Mouse (Mus musculus) cerebral cortex, adult 2 months (tissue): ENCODE data around the gene Coq8b.

Experiments used
- WGBS: fragments of 180-500 bp; shearing (Covaris S2); methylation state at CpG from one replicate; pipeline ENCODE4 v1.1.7; 2018; 5-methylcytosine and 5-hydroxymethylcytosine counted together

The Coq8b gene

GRCm38 (mm10) chr7:27232781-27233281, at the start of gene Coq8b:
Coq8b (plus strand) TSS chr7:27233023.
- under 1% methylated on average over 25 of the region's 25 CpGs for WGBS

GRCm38 (mm10) chr7:27184964-27185363, 47.9 kb upstream of the Coq8b start:
- WGBS: 58% methylated on average over 3 of the region's 3 CpGs

DNA sequence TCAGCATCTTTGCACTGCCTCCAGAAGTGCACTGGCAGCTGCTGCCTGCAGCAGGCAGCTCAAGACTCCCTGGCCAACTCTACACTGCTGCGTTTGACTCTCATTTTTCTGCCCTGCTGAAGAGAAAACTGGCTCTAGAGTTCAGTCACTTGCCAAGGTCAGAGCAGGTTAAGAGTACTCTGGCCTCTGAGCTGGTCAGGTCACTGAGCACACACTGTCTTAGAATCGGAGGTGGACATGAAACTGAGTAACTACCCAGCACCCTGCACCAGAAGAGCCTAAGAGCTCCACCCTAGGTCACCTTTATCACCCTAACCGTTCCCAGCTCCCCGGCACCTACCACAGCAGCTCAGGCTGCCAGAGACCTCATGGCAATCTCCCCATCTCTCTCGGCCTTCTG, 46.8 kb upstream of the Coq8b start:
- WGBS: 82% methylated on average over 5 of the region's 5 CpGs

DNA sequence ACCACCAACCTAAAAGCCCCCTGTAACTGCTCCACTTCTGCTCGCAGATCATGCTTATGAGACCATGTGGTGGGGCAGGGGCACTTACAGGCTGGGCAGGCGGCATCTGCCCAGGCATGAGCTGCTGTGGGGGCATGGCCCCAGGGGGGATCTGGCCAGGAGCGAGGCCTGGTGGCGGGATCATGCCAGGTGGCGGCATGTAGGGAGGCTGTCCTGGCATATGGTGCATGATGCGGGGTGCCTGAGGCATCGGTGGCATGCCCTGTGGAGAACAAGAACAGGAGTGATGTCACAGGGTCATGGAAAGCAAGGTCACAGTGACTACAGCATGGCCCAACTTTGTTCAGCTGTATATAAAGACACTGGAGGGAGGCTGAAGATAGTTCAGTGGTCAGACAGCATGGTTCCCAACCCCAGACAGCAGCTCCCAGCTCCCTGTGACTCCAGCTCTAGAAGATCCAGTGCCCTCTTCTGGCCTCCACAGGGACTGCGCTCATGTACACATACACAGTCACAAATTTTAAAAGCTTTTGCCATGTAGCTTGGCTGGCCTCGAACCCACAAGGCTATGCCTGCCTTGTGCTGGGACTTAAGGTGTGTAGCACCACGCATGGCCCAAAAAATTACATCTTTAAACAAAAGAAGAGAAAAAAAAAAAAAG, 43.4 kb upstream of the Coq8b start:
- 93% methylated on average over 10 of the region's 10 CpGs for WGBS

- 96% methylated on average over 5 of the region's 5 CpGs for whole genome bisulfite sequencing
These were observed 40.4 kb upstream of the Coq8b start for GRCm38 (mm10) chr7:27192434-27192833.

- 66% methylated on average over 4 of the region's 4 CpGs for WGBS
These were observed 39.1 kb upstream of the Coq8b start for GRCm38 (mm10) chr7:27193731-27194130.

GRCm38 (mm10) chr7:27195681-27196611, 36.9 kb upstream of the Coq8b start, which contains the start of the genes BC024978 and Snrpa:
BC024978 (plus strand) TSS chr7:27195781.
Snrpa (minus strand) TSS chr7:27196271.
- WGBS: 1% methylated on average over 64 of the region's 64 CpGs

DNA sequence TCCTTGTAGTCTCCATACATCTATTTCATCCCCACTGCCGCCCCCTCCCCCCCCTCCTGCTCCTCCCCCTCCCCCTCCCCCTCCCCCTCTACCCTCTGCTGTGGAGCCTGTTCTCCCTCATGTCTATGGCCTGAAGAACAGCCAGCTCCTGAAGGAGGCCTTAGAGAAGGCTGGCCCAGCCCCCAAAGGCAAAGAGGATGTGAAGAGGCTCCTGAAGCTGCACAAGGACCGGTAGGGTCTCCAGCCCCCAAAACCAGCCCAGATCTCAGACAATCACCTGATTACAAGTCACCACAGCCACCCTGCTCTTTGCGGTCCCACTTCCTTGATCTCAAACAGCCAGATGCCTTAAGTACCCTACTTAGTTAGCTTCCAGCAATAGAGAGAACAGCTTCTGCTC, 35.7 kb upstream of the Coq8b start:
- WGBS: 85% methylated on average over 3 of the region's 3 CpGs

GRCm38 (mm10) chr7:27197634-27198033, 35.2 kb upstream of the Coq8b start:
- 93% methylated on average over 8 of the region's 8 CpGs for WGBS

DNA sequence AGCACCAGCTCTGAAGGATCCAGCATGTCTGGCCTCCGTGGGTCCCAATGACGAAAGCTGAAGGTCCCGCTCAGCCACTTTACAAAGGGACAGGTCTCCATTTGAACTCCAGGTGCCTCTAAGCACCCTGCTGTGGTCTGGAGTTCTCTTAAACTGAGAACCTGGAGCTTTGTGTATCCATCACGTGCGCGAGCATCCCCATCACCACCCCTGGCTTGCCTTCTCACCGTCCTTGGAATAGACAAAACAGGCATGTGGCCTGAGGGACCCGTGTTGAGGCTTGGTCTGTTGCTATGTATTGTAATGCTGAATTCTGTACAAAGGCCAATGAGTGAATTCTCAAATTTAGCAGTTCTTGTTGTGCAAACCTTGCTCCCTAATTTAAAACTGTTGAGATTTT, 34.0 kb upstream of the Coq8b start:
- WGBS: 89% methylated on average over 8 of the region's 8 CpGs

GRCm38 (mm10) chr7:27203730-27204449, 28.9 kb upstream of the Coq8b start:
- WGBS: 93% methylated on average over 8 of the region's 8 CpGs

DNA sequence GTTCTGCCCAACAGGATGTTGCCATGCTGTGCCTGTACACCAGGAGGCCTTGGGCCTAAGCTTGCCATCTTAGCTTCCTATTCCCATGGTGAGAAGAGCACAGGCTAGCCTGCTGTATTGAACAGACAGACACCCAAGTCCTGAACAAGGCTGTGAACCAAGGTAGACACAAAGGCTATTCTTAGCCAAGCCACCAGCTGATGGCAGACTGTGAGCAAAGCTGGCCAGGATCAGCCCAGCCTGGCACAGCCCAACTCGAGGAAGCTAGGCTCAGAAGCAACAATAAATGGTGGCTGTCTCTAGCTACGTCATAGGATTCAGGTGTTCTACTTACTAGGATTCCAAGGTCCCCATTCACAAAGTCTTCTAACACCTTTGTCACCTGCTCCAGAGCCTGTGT, 20.2 kb upstream of the Coq8b start:
- WGBS: 71% methylated on average over 2 of the region's 2 CpGs

- 64% methylated on average over 7 of the region's 7 CpGs for WGBS
These were observed 14.2 kb upstream of the Coq8b start for GRCm38 (mm10) chr7:27218586-27218985.

GRCm38 (mm10) chr7:27219937-27220336, 12.9 kb upstream of the Coq8b start:
- 91% methylated on average over 11 of the region's 11 CpGs for WGBS

DNA sequence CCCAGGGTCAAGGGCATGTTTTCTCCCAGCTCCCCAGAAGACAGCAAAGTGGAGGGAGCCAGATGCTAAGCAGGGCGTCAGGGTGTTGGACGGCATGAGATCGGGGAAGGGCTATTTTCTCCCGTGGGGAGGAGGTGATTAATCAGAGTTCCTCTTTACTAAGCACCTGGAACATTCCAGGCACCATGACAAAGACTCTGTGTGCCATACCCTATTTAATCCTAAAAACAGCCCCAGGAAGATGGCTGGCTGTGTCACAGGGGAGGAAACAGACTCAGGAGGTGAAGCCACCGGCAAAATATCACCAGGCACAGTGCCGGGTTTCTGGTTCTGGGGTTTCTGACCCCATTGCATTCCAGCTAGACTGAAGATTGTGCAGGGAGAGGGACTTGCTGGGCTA, 10.9 kb upstream of the Coq8b start:
- 72% methylated on average over 6 of the region's 6 CpGs for WGBS

- 76% methylated on average over 1 of the region's 1 CpGs for WGBS
These were observed 10.3 kb upstream of the Coq8b start for GRCm38 (mm10) chr7:27222538-27222937.

- WGBS: 51% methylated on average over 11 of the region's 11 CpGs
These were observed 7.8 kb upstream of the Coq8b start for GRCm38 (mm10) chr7:27224877-27225575.

DNA sequence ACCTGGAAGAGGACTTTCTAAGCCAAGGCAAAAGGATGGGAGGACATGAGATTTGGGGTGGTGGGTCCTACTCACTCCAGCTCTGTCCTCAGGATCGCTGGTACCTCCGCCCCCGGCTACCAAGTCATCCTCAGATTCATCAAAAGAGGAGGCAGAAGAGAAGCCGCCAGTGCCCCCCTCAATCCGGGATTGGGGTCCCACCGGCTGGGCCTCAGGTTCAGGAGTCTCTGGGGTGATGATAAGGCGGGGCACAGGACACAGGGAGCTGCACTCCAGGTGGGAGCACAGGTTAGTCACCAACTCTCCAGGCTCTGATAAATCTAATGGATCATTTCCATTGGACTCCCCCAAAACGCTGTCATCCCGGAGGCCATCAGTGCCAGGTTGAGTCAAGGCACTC, 5.5 kb upstream of the Coq8b start:
- WGBS: 21% methylated on average over 9 of the region's 9 CpGs

- 1% methylated on average over 10 of the region's 10 CpGs for whole genome bisulfite sequencing
These were observed 5.1 kb upstream of the Coq8b start for GRCm38 (mm10) chr7:27227676-27228075.

DNA sequence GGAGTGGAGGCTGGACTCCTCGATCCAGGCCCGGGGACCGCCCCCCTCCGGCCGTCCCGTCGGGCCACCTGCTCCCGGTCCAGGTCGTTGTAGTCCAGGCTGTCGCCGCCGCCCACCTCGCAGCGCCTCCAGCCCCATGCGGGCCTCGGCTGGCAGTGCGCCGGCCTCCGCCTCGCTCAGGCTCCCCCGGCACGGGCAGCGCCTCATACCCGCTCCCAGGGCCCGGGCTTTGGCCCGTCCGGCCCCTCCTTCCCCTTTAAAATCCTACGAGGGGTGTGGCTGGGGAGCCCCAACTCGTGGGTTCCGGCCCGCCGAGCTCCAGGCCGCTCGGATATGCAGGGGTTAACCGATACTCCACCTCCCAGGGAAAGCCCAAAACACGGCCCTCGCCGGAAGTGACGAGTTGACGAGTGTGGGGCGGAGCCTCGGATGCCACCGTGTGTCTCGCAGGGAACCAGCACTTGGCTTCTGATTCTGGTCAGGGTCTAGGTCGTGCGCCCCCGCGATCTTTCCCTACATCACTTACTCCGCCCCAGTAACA, 4.5 kb upstream of the Coq8b start, which contains the start of gene Itpkc:
Gene Itpkc, minus strand, starts transcription at position 381 of the 541 bp plus-strand sequence.
- WGBS: under 1% methylated on average over 49 of the region's 49 CpGs

DNA sequence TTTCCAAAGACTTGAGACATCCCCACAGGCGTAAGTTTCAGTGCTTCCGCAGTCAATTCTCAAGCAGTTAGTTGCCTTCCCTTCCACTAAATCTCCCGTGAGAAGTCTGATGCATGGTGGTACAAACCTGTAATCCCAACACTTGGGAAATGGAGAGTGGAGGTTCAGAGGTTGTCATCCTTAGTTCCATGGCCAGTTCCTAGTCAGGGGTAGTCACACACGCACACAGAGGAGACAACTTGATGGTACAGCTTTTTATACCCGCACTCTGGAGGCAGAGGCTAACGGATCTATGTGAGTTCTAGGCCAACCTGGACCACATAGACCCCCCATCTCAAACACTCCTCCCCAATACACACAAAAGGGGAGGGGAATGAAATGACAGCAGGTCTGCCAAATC, 4.0 kb upstream of the Coq8b start:
- 11% methylated on average over 6 of the region's 6 CpGs for WGBS
